Mouse (Mus musculus) spleen, postnatal 4 days (tissue): ENCODE results near the gene Smad6.

ENCODE experiments used
- DNase-seq, 2 experiments: peaks; one replicate each; pipeline ENCODE4 v3.0.0; 2022; ENCODE audit warnings: low spot score in 2 of 2

The Smad6 gene

DNA sequence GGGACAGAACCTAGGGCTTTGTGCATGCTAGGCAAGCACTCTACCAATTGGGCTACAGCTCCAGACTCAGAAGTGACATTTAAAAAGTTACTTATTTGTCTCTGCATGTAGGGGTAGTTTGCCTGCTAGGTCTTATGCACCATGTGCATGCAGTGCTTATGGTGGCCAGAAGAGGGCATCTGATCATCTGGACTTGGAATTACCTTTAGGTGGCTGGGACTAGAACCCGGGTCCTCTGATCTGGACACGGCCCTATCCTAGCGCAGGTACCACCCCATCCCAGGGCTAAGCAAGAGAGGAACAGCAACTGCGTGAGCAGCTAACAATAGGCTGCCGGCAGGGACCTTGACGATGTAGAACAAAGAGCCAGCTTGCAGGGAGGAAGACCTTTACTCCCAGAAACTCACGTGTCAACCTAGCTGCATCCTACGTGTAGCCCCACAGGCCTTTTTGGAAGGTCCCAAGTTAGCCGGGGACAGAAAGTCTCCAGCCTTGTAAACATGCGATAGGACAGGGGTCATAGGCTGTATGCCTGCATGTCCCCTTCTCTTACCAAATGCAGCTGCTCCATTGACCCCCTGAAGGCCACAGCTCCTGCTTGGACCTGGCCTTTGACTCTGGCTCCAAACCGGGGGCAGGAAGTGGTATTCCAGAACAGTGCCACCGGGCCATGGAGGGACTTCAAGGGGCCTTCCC is 38.8 kb downstream of the Smad6 start:
- DNase-seq: peak in 1 of 2 experiments; percentile 27

DNA sequence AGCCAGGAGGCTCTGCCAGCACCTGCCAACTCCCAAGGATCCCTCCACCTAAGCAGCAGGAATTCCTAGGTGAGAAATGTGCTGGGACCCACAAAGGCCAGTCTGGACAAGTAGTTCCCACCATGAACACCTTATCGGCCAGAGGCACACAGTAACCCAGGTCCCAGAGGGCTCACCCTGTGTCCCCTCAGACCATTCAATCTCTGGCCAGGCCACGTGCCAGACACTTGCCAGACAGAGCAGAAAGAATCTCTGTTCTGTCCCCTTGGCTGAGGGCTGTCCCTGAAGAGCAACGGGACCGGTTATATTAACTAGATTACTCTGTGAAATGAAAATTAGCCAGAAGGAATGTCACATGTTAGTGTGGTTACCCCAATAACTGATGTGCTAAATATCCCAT is 39.9 kb downstream of the Smad6 start:
- no peak for DNase-seq

DNA sequence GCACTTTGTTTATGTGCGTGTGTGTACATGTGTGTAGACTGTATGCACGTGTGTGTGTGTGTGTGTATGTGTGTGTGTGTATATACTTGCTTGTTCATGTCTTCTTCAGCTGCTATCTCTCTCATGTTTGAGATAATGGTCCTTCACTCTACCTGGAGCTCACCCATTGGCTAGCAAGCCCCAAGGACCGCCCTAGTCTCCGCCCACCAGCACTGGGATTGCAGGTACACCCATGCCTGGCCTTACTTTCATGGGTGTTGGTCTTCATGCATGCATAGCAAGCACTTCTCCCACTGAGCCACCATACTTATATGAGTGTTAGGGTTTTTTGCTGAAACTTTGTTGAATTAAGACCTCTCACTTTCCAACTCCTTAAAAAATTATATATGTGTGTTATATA is 40.5 kb downstream of the Smad6 start:
- DNase-seq: no peak

DNA sequence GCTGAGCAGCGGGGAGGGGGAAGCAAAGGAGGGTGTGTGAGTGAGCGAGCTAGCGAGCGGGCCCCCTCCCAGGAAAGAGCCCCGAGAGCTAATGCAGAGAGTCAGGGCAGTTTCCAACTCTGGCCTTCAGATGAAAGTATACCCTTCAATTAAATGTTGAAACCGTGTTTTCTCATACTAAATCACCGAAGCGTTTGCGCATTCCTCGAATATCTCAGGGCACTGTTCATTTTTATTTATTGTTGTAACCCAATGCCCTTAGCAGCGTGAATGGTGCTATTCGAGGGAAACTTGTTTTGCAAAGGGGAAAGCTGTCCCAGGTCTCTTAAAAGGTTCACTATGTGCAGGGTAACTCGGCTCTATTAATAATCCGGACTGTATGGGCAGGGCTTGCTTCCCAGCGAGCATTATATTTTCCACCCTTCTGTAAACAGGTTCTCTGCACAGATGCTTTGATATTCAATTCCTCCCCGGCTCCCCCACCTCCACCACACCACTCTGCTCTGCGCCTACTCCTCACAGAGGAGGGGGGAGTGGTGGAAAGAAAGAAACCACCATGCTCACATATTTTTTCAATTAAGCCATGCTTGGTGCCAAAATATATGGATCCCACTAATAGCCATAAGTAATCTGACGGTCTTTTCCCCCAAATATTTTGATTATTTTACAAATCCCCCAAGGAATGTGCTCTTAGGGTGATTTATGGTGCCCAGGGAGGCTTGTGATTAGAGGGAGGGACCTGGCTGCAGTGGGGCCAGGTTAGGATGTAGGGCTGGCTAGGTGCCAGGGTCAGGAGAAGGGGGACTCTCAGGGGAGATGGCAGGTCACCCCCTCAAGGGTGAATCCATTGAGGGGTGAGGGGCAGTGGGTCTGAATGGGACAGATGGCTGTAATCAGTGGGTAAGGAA is 41.4 kb downstream of the Smad6 start:
- DNase-seq: no peak

DNA sequence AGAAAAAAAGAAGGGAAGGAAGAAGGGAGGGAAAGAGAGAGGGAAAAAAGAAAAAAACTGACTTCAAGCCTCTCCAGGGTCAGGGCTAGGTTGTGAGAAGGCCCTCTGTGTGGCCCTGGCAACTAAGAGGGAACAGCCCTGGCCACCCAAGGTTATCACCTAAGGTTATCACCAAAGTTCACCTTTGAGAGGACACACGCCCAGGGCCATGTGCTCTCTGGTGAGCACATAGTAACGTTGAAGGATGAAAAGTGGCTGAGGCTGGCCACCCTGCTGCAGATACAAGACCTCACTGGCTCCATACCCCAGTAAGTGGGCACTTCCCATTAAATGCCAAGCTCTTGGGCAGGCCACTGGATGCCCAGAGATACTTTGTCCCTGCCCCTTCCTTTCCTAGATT is 42.6 kb downstream of the Smad6 start:
- no peak for DNase-seq

DNA sequence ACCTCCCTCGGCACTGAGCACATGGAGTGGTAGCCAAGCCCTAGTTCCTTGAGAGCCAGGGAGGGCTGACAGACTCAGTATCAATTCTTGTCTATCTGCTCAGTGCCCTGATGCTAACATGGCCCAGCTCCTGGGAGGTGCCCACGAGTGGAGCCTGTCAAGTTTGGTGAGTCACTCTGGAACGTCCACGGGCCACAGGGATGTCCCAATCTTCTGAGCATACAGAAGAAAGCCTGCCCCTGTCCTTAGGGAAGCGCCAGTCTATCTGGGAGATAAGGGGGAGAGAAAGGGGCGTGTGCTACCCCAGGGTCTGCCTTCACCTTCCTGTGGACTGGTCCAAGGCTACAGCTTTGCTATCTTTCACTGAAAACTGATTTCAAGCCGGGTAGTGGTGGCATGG is 43.2 kb downstream of the Smad6 start:
- DNase-seq: no peak

DNA sequence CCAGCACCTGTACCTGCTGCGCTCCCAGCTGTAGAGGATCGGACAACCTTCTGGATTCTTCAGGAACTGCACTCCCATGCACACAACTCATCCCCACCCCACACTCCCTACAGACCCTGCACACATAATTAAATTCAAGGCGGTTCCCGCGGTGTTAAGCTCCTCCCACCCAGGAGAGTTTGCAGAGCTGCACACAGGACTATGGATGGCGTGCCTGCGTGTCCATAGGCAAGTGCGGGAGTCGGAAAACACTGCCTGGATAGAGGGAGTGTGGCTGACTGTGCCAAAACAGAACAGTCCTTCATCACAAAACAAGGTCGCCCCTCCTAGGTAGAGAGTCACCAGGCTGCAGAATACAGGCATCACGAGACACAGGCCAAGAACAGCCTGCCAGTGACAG is 45.9 kb downstream of the Smad6 start:
- DNase-seq: no peak

DNA sequence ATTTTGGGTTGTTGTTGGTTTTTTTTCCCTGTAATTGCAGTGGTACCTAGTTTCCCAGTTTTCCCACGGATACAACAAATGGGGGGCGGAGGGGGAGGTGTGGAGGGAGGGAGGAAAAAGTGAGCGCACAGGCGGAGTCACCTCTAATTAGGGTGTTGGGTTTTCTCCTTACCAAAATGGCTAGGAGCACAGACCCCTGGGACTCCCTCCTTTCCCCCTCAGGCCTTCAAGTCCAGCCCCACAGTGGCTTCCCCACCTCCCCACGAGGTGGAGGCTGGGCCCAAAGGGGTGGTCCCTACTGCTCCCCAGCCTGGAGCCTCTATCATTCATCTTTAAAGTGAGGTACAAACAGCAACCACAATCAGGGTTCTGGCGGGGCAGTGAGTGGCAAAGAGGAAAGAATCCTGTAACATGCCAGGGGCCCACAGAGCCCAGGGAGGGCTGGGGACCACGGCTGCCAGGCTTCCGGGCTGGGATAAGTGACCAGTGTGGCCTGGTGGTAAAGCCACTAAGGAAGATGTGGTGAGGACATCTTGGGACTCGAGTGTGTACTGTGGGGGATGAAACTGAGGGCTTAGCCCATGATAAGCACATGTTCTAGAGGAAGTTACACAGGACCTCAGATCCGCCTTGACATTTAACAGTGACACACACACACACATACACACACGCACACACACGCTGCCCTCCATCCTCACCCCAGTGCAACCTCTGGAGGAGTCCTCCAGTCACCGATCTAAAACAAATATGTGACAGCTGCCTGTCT is 47.4 kb downstream of the Smad6 start:
- no peak for DNase-seq

DNA sequence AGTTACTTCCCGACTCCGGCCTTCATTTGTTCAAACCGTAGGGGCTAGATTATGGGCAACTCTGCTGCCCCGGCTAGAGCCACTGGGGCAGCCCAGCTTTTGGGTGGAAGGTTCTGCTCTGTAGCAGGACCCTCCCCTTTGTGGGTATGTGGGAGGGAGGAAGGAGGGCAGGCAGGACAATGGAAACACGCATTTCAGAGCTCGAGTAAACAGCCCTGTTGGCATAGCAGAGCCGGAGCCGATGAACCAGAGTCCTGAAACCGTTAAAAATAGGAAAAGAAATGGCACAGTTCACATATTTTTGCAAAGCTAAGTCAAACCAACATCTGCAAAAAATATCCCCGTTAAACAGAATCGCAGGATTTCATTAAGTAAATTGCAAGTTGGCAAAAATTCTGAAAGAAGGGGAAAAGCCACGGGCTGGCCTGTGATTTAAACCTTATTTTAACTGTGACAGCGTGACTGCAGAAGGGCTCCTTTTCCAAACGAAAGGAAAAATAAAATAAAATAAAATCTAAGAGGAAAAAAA is 48.1 kb downstream of the Smad6 start:
- no peak for DNase-seq

DNA sequence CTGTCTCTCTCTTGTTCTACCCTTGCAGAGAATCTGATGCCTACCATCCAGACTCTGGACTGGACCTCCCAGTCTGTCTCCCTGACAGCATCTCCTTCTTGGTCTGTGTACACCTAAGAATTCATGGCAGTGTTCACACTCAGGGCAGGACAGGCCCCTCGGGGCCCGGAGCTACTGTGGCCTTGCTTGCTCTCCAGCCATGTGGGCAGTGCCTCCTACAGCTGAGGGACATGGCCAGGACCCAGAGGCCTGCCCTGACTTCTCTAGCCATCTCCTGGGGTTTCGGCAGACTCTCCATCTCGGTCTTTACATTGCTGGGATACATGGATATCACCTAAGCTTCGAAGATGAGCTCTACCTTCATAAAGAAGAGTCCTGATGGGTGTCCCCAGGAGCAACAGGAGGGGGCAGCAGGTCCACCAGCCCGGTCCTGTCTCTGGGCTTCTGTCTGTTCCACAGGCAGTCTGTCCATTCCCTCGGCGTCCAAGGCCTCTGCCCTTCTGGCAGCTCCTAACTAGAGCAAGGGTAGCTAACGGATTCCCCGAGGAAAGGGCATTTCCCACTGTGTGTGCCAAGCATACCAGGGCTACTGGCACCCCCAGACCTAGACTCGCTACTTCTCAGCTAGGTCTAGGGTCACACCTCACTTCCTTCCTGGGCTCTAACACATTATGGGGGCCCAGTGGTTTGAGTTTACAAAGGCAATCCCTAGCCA is 49.1 kb downstream of the Smad6 start:
- DNase-seq: no peak

DNA sequence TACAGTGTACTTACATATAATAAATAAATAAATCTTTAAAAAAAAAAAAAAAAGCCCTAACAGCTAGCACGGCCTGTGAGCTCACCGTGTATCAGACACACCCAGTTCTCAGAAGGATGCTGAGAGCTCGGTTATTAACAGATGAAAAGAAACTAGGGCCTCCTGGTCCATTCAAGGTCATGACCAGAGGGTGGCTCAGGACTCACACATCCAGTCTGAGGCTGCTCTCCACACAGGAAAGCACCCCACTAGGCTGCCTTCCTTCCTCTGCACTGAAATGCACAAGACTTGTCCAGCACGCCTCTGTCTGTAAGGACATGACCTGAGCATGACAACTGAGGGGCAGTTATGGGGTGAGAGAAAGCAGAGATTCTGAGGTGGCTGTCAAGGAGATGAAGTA is 50.3 kb downstream of the Smad6 start:
- DNase-seq: no peak

DNA sequence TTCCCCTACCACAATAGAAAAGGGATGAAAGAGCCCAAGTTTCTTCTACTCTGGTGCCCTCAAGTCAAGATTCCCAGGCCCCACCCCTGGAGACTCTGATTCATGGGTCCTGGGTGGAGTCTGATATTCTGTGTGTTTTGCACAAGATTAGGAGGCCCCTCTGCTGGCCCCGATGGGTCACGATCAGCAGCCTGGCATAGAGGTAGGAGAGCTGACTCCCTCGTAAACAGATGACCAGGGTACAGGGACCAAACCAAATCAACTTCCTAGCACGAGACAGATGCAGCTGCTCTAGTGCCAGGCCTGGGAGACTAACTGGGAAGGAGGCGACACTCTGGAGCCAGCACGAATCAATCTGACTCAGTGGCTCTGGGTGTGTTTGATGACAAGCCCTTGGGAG is 51.0 kb downstream of the Smad6 start:
- DNase-seq: no peak

DNA sequence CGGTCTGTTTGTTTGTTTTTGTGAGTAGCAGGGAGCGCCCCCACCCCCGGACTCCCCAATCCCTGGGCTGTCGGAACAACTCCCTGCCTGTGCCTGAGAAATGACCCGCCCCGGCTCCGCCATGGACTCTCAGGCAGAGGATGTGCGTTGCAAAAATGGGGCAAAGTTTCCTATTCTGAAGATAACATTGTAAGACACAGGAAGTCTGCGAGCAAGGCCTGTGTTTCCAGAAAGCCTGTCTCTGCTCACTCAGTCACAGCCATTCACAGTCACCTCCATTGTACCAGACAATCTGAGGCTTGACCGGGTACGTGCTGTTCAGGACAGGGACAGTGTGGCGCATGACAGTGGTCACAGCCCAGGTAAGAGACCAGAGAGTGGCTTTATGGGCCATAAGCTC is 51.5 kb downstream of the Smad6 start:
- DNase-seq: no peak

DNA sequence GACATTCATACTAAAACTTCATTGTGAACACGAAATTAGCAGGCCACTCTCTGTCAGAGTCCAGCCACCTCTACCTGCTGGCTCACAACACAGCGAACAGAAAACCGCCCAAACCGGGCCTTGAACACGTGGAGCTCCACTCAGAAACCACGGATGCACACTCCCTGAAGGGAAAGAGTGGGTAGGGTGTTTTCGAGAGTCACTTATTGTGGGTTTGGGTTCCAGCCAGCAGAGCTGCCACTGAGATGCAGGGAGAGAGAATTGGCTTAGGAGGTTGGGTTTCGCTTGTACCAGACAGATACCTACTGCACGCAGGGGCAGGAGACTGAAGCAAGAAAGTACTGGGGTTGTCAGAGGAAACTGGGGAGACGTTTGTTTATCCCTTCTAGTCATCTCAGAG is 52.4 kb downstream of the Smad6 start:
- DNase-seq: no peak

DNA sequence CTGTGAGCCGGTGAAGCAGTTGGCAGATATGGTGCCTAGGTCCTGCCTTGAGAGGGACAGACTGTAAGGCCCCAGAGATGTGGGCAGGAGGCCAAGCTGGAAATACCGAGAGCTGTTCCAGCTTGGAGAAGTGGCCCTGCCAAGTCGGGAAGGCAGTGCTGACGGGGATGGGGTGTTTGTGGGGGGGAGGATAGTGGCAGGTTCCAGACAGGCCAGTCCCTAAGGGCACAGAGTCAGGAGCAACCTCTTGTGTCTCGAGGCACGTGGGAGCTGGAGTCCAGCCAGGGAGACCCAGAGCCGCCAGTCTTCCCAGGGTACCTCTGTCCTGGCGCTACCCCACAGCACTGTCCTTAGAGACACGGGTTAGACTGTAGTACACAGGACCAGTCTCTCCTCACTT is 53.3 kb downstream of the Smad6 start:
- no peak for DNase-seq

DNA sequence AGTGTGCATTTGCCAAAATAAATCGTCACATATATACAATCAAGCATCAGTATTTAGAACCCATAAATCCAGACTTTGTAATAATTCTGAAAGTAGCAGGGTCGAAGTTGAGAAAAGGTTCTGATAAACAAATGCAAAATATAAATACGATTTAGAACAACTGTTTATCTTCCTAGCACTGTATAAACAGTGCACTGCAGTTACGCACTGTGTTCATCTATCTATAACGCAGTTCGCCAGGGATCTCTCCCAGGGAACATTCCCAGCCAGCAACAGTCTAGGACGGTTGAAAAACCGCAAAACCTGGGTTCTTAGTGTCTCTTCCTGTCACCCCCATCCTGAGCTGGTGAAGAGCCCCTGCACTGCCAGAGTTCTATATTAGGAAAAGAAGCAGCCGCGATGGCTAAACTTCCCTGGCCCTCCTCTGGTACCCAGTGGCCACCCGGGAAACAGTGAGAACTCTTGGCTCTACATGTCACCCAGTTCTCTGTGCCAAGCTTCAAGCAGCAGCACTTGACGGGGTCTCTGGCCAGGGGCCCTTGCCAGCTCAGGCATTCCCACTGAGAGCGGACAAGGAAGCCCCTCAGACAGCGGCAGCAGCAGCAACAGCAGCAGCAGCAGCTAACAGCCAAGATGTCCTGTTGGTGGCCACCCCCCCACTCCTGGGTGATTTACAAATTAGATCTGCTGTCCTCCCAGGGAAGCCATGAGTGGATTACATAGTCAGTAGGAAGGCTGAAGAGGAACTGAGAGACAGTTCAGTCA is 54.3 kb downstream of the Smad6 start:
- DNase-seq: no peak

DNA sequence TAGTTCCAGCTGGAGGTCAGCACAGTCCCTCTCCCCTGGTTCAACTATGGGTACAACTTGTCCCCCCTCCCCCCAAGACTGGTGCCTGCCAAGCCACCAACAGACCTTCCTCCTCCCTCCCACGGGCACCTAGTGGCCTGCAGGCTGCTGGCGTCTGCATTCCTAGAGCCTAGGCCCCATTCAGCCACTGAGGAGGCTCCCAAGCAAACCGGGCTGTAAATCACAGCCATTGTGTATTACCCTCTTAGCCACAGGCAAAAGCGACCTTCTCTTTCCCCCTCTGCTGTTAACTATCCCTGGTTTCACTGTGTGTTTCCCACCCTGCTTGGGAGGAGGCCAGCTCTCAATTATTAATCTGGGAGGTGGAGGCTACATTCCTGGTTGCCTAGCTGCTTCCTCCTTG is 56.3 kb downstream of the Smad6 start:
- no peak for DNase-seq

DNA sequence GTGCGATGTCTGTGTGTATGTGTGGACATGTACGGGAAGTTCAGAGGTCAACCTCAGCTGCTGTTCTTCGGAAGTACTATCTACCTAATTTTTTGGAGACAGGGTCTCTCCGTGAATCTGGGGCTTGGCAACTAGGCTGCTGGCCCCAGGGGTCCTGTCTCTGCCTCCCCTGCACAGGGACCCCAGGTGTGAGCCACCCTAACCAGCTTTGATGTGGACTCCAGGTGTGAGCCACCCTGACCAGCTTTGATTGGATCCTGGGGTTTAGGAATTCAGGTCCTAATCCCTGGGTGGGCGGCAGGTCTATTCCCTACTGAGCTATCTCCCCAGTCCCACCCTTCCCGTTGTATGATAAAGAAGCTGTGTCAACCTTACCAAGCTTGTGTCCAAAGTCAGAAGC is 60.0 kb downstream of the Smad6 start:
- DNase-seq: no peak

DNA sequence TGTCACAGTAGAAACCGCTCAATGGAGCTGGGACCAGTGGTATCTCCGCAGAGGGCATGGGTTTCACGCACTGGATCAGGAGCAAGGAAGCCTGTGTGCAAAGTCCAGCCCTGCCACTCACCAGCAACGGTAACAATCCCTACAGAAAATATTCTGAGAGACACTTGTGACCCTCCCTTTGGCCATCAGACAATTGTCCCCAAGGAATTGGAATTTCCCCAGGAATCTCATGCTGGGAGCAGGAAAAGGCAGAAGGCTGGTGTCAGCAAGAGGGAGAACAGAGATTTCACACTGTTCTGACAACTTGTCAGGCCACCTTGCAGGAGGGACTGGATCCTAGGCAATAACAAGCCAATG is 61.1 kb downstream of the Smad6 start:
- DNase-seq: no peak

DNA sequence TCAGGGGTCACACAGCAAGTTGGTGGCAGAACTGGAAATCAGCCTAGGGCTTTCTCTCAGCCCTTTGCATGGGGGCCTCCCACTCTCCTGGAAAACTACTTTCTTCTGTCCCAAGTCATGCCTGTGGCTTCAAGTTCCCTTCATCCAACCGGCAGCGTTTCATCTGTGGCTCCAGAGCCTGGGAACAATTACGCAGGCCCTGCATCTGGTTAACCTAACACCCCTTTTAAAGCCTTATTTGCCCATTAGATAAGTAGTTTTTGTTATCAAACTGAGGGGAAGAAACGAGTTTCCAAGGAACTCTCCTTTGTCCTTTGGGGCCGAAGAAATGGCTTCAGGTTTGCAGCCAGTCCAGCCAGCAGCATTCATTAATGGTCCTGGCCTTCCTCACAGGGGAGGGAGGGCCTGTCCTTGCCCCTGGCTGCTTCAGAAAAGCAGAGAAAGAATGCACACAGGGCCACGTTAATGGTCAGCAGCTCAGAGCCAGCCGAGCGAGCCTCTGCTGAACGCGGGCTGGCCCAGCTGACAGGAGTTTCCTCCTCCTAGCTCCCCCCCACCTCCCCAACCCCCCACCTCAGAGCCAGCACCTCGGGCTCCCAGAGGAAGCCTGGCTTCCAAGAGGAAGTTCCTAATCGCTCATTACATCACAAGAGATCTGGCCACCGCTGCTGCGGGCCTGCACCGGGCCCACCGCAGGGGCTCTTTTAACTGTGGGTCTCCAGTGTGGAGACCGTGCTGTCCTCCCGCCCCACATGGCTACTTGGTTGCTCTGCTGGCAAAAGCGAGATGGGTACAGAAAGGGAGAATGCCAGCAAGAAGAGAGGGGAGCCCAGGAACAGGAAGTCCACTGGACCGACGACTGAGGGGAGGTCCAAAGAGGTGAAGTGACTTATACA is 61.7 kb downstream of the Smad6 start:
- DNase-seq: no peak
